Mouse (Mus musculus) stomach, embryonic 16.5 days (tissue): ENCODE results near the gene 4930404H24Rik. TPM values are rescaled to one million over a fixed set of nuclear protein-coding genes. Genes with fewer than 3 reads are reported as not detected.

ENCODE experiments used
- ATAC-seq: fragments of 200-750 bp; cut with Nextera tagmentation; 2 replicates; pipeline ENCODE4 v1.8.0; 2017; ENCODE audit warnings: moderate number of reproducible peaks, moderate TSS enrichment; ENCODE audit not compliant: insufficient read depth, low FRiP score
- H3K27ac ChIP-seq: fragments of 300-500 bp; sonication (generic); 2 replicates; pipeline ENCODE4 v1.5.1; 2014; ENCODE audit warnings: low read length
- H3K27me3 ChIP-seq: fragments of 300-500 bp; sonication (generic); 2 replicates; pipeline ENCODE4 v1.6.1; 2014; ENCODE audit warnings: low read length, control low read depth, mixed read lengths; ENCODE audit not compliant: control insufficient read depth, insufficient read depth
- H3K36me3 ChIP-seq: fragments of 300-500 bp; sonication (generic); 2 replicates; pipeline ENCODE4 v1.6.1; 2014; ENCODE audit warnings: low read length; ENCODE audit not compliant: control insufficient read depth, insufficient read depth
- H3K4me1 ChIP-seq: fragments of 300-500 bp; sonication (generic); 2 replicates; pipeline ENCODE4 v1.6.1; 2014; ENCODE audit warnings: low read length, control low read depth, mixed read lengths; ENCODE audit not compliant: control insufficient read depth, insufficient read depth
- H3K4me2 ChIP-seq: fragments of 300-500 bp; sonication (generic); 2 replicates; pipeline ENCODE4 v1.6.1; 2014; ENCODE audit warnings: low read depth, low read length, mixed read lengths
- H3K4me3 ChIP-seq: fragments of 300-500 bp; sonication (generic); replicated peaks from 2 replicates; pipeline ENCODE4 v1.5.1; 2014; ENCODE audit warnings: mild to moderate bottlenecking, low read length
- H3K9ac ChIP-seq: fragments of 300-500 bp; sonication (generic); 2 replicates; pipeline ENCODE4 v1.6.1; 2014; ENCODE audit warnings: low read length
- H3K9me3 ChIP-seq: fragments of 300-500 bp; sonication (generic); replicated peaks from 2 replicates; pipeline ENCODE4 v1.6.1; 2016; ENCODE audit warnings: low read length, control low read depth; ENCODE audit not compliant: control insufficient read depth
- WGBS: fragments of 180-500 bp; shearing (Covaris S2); extraction: QIAGEN DNeasy Blood & Tissue Kit; methylation state at CpG from one replicate; pipeline ENCODE4 v1.1.7; 2014; 5-methylcytosine and 5-hydroxymethylcytosine counted together
- polyA plus RNA-seq: library from polyadenylated mRNA; unstranded; fragments of >200 nt; fragmentation: Nextera tagmentation; extraction: Ambion mirVana; gene quantifications from 2 replicates; pipeline ENCODE4 v1.2.1, GENCODE M21; 2015

The 4930404H24Rik gene
- not detected in 2 replicates for polyA plus RNA-seq

DNA sequence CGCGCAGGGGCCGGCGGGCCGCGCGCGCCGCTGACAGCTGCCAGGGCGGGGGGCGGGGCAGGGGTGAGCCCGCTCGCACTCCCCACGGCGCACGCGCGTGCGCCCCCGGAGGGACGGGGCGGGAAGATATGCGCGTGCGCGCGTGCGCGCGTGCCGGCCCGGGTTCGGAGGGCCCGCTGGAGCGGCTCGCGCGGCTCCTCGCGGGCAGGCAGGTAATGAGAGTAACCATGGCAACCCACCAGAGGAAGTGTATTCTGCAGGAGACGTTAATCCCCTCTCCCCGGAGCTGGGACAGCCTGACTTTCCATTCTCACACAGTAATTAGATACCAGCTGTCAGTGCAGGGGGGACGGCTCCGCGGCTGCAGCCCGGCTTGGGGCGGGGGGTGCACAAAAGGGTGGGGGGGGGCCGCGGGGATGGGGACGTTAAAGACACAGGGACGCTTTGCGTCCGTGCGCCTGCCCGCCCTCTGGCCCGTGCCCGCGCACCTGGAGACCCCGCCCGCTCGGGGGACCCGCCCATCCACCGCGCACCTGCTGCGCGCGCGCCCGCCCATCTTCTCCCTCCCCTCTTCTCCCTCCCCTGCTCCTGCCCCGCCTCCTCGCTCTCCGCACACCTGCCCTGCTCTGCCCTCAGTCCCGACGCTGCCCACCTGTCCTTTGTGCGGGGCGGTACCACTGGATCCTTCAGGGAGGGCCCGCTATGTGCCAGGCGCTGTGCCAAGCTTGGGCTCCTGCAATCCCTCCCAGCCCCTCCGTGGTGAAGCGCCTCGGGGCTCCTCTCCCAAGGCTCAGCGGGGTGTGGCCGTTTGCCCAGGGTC, at the start of gene 4930404H24Rik:
4930404H24Rik (plus strand) TSS at position 218 of the 820 bp plus-strand sequence.
- Histone ChIP-seq H3K27me3 (peaks cover 4% of the 10 kb centered on the region; the same call in 1 of the 2 replicates), H3K9me3 (no peaks in the 10 kb centered on the region), H3K4me1 (peaks cover 40% of the 10 kb centered on the region), H3K27ac (peak within 1 kb of the TSS; percentile 62; the same call in 1 of the 2 replicates), H3K4me2 (peak within 1 kb of the TSS; percentile 70), H3K4me3 (peak within 1 kb of the TSS; percentile 49), H3K9ac (peak within 1 kb of the TSS; percentile 72), H3K36me3 (no peaks in the 10 kb centered on the region)
- peak; percentile 64 for ATAC-seq
- WGBS: 1% methylated on average over 71 of the region's 83 CpGs

DNA sequence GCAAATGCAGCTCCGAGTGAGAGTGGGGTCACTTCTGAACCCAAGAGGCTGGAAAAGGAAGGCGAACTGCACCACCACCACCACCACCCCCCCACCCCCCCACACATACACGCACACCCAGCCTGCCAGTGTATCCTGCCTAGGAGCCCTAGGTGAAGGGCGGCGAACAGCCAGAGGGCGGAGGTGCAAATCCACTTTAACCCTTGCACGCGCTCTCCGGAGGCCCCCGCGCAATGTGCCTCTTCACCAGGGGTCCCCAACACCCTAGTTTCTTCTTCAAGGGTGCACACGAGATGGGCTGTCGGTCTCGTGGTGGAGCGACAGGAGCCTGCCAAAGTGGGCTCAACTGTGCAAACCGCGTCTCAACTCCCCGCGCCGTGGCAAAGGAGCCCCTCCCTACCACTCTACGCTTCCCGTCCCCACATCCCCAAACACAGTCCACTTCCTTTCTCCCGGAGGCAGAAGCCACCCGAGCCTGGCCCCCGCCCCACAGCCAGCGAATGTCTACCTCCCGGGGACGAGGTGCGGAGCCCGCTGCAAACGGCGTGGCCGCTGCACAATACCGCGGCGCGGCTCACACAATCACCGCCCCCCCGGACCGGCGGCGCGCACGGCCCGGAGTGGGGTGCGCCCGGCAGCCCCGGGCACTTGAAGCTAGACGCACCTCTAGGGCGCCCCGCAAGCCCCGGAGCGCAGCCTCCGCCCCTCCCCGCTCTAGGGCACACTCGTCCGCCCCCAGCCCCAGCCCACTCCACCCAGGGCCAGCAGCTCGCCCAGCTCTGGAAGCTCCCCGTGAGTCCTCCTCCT, 49.0 kb upstream of the 4930404H24Rik start:
- Histone ChIP-seq H3K27ac (peak overlapping the region; percentile 92), H3K36me3 (no peaks in the 10 kb centered on the region), H3K4me1 (peaks cover 33% of the 10 kb centered on the region), H3K27me3 (no peaks in the 10 kb centered on the region), H3K9ac (peak overlapping the region; percentile 90), H3K9me3 (no peaks in the 10 kb centered on the region), H3K4me2 (peak overlapping the region; percentile 100), H3K4me3 (peak overlapping the region; percentile 95)
- ATAC-seq: peak; percentile 39
- under 1% methylated on average over 49 of the region's 59 CpGs for WGBS

DNA sequence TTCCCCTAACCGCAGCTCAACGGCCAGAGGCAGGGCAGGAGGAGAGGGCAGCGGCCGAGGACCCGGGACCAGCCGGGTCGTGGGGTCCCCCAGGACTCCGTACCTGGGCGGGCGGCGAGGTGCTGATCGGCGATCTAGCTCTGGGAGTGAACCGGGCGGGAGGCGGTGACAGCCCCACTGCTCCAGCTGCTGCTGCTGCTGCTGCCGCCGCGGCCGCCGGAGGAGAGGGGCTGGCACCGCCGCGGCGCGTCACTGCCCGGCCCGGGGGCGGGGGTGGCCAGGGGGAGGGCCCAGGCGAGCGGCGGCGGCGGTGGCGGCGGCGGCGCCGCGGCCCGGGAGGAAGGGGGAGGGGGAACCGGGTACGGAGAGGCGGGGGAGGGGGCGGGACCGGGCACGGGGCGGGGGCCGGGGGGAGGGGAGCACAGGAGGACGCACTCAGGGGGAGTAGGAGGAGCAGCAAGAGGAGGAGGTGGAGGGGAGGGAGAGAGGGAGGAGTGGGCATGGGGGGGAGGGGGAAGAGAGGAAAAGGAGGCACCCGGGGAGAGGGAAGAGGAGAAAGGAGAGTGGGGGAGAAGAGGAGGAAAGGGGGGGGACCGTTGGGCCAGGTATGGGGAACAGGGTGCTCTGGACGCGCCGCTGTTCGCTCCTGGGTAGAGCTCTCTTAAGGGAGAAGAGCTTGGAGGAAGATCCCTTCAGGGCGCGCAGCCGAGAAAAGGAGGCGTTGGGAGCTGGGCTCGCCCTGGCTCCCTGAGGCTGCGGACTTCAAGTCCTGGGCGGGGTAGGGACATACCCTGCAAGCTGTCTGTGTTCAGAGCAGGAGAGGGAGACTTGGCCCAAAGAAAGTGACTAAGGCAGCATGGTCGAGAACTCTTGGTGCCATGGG, 48.1 kb upstream of the 4930404H24Rik start:
- Histone ChIP-seq H3K27ac (peak overlapping the region; percentile 92), H3K4me3 (peak overlapping the region; percentile 95), H3K4me2 (peak overlapping the region; percentile 100), H3K9me3 (no peaks in the 10 kb centered on the region), H3K9ac (peak overlapping the region; percentile 90), H3K36me3 (no peaks in the 10 kb centered on the region), H3K4me1 (peaks cover 33% of the 10 kb centered on the region), H3K27me3 (no peaks in the 10 kb centered on the region)
- peak; percentile 76 for ATAC-seq
- WGBS: under 1% methylated on average over 31 of the region's 64 CpGs

DNA sequence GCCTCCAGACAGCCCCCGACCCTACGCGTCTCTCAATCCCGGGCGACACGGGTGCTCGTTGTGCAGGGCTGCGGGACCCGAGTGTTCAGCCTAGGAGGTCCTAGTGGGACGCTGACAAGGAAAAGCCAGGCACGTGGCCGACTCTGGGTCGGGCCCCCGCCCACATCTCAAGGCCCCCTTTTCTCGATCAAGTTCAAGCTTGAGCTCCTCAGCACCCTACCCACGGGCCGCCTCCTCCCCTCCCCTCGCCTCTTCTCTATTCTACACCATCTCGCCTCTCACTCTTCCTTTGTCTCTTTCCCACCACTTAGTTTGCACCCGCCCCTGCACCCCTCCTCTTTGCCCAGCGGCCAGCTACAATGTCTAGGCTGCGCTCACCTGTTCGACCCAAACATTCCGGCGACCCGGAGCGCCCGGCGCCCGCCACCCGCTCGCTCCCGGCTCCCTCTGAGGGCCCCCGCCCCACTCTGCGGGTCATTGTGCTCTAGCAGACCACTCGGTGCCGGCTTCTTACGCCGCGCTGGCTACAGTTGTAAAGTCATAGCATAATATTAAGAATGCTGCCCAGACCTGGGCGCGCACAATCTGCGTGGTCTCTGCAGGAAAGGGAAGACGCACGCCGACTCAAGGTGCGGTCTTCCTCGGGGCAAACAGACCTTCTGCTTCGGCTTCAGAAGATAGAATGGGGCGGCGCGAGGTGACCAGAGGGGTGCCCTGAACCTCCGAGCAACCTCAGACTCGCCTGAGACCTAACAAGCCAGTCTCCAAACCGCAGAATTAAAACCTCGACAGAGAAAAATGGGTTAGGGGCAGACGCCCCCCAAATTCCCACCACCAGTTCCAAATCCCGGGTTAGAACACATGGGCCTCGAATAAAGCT, 47.2 kb upstream of the 4930404H24Rik start:
- peak; percentile 51 for ATAC-seq
- H3K27me3 ChIP-seq: no peaks in the 10 kb centered on the region
- H3K9me3 ChIP-seq: no peaks in the 10 kb centered on the region
- peak overlapping the region; percentile 100 for H3K4me2 ChIP-seq
- H3K36me3 ChIP-seq: no peaks in the 10 kb centered on the region
- WGBS: under 1% methylated on average over 58 of the region's 59 CpGs
- peak overlapping the region; percentile 92 for H3K27ac ChIP-seq
- peaks cover 29% of the 10 kb centered on the region for H3K4me1 ChIP-seq
- peak overlapping the region; percentile 95 for H3K4me3 ChIP-seq
- peak overlapping the region; percentile 90 for H3K9ac ChIP-seq

DNA sequence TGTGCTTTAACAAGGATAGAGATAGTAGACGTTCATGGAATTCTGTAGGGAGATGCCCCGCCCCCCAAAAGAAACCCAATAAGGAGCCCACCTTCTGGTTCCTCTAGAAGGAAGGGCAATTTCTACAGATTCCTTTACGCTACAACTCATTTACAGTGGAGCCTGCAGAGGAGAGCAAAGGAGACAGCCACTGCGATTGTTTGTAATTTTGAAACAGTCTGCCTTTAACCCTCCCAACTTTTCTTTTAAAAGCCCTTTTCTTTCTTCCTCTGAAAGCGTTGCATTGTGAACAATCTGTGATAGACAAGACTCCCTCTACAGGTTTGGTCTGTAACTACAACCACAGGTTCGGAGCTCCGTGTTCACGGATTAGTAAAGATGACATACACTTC, 46.6 kb upstream of the 4930404H24Rik start:
- peak overlapping the region; percentile 90 for H3K9ac ChIP-seq
- peaks cover 23% of the 10 kb centered on the region for H3K4me1 ChIP-seq
- peak overlapping the region; percentile 92 for H3K27ac ChIP-seq
- no peaks in the 10 kb centered on the region for H3K9me3 ChIP-seq
- H3K4me3 ChIP-seq: peak overlapping the region; percentile 95
- no peak for ATAC-seq
- under 1% methylated on average over 8 of the region's 8 CpGs for WGBS
- no peaks in the 10 kb centered on the region for H3K36me3 ChIP-seq
- no peaks in the 10 kb centered on the region for H3K27me3 ChIP-seq
- peak overlapping the region; percentile 100 for H3K4me2 ChIP-seq

DNA sequence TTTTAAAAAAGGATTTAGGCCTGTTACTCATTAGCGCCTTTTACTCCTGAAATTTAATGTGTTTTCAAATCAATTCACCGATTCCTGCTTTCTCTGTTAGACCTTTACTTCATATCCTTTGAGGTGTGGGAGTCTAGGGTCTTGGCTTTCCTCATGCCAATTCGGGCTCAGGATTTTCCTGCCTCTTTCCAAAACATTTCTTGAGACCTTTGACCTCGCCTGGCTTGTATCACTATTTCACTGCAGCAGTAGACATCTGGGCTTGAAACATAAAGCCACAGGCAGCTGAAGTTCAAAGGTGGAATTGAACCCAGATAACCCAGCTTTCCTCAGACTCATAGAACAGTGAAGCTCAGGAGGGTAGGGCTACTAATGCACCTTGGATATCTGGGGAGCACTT, 46.1 kb upstream of the 4930404H24Rik start:
- Histone ChIP-seq H3K27me3 (no peaks in the 10 kb centered on the region), H3K27ac (no peak overlapping the region), H3K9ac (no peak overlapping the region), H3K4me2 (peak overlapping the region; percentile 100), H3K4me3 (no peak overlapping the region), H3K9me3 (no peaks in the 10 kb centered on the region), H3K36me3 (no peaks in the 10 kb centered on the region), H3K4me1 (peaks cover 18% of the 10 kb centered on the region)
- ATAC-seq: no peak
- 18% methylated on average over 4 of the region's 4 CpGs for WGBS

DNA sequence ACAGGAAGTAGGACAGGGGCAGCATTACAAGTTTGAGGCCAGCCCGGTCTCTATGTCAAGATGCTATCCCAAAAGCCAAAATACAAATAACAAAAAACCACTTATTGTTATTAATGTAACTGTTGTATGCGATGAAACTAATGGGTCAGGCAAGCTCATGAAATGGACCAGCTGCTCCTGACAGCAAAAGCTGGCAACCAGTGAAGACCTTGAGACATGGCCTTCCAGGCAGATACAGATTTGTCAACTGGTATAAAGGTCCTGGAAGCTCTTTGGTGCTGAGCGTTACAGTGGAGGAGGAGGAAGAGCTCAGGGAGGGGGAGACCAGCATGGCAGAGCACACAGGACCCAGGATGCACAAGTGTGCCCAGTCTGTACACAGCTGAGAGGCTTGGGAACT, 44.9 kb upstream of the 4930404H24Rik start:
- no peak overlapping the region for H3K9ac ChIP-seq
- H3K27ac ChIP-seq: no peak overlapping the region
- no peak overlapping the region for H3K4me3 ChIP-seq
- peaks cover 6% of the 10 kb centered on the region; the same call in 1 of the 2 replicates for H3K4me1 ChIP-seq
- ATAC-seq: no peak
- 66% methylated on average over 3 of the region's 3 CpGs for WGBS
- no peak overlapping the region for H3K4me2 ChIP-seq
- H3K9me3 ChIP-seq: no peaks in the 10 kb centered on the region
- no peaks in the 10 kb centered on the region for H3K27me3 ChIP-seq
- H3K36me3 ChIP-seq: no peaks in the 10 kb centered on the region

DNA sequence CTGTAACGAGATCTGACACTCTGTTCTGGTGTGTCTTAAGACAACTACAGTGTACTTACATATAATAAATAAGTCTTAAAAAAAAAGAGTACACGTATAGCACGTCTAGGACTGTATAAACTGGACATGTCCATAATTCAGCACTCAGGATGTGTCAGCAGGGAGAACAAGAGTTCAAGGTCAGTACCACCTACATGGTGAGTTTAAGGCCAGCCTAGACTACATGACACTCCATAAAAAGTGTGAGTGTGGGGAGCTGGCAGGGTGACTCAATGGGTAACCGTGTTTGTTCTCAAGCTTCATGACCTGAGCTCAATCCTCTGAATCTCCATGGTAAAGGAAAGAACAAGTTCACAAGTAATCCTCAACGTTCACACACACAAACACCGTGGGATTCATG, 44.1 kb upstream of the 4930404H24Rik start:
- Histone ChIP-seq H3K27me3 (no peaks in the 10 kb centered on the region), H3K27ac (no peak overlapping the region), H3K9ac (no peak overlapping the region), H3K4me3 (no peak overlapping the region), H3K36me3 (no peaks in the 10 kb centered on the region), H3K4me1 (no peaks in the 10 kb centered on the region), H3K9me3 (no peaks in the 10 kb centered on the region), H3K4me2 (no peak overlapping the region)
- WGBS: 80% methylated on average over 6 of the region's 6 CpGs
- no peak for ATAC-seq
